Mouse (Mus musculus) bone marrow macrophage, adult 2 months (primary cell): ENCODE data around the gene Map4k5.

ENCODE experiments used
- CTCF ChIP-seq: IDR thresholded peaks from 2 replicates; pipeline ENCODE4 v1.5.1; 2012; ENCODE audit warnings: low read depth, mild to moderate bottlenecking, low read length, moderate library complexity
- POLR2A ChIP-seq: IDR thresholded peaks from 2 replicates; pipeline ENCODE4 v1.6.1; 2012; ENCODE audit warnings: mild to moderate bottlenecking, low read depth, low read length, borderline replicate concordance

- TF ChIP-seq CTCF (no peak), POLR2A (no peak)
Measured at GRCm38 (mm10) chr12:69765543-69765942, 127.5 kb downstream of the Map4k5 start.
